Comparison of ENCODE assay signal across 25 mouse cellular contexts in the genomic region with DNA sequence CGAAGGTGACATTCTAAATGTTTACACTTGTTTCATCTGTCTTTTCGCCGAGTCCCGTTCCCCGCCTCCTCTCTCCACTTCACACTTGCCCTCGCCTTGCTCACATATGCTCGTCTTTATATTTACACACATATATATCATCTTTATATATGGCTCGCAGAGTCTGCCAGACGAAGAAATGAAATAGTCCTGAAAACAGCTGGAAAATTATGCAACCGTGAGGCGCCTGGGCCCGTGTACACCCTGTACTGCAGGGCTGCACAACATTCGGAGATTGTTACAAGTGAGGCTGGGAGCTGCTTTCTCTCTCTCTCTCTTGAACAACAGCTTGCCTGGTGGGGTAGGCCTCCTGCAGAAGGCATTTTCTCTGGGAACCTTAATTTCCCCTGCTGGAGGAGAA. TPM values are rescaled to one million over a fixed set of nuclear protein-coding genes. Genes with fewer than 3 reads are reported as not detected.
DNase-seq lines count a peak whose midpoint lies in the region; ATAC-seq and TF ChIP-seq lines count a peak whose summit lies in the region.
"Had no signal": no experiment of that assay in that cellular context is flagged by ENCODE, and none has a peak within 500 bp of the region (broad histone marks: within the 10 kb centered on the region; RNA-seq: fewer than 3 reads in every experiment).

No protein-coding gene starts in this region.

- H3K9me3 ChIP-seq in midbrain, embryonic 11.5 days (ENCODE audit: control insufficient read depth, low read length): no peaks in the 10 kb centered on the region
- no peaks in the 10 kb centered on the region for H3K9me3 ChIP-seq in midbrain, postnatal 0 days (ENCODE audit: low read length)
- H3K9me3 ChIP-seq: embryonic facial prominence, embryonic 15.5 days; heart, embryonic 12.5 days; hindbrain, embryonic 13.5 days; limb, embryonic 12.5 days; liver, embryonic 12.5 days; stomach, embryonic 15.5 days had no signal

- no peak for ATAC-seq in midbrain, embryonic 11.5 days (ENCODE audit: low FRiP score)
- no peak for ATAC-seq in midbrain, postnatal 0 days (ENCODE audit: low FRiP score)
- ATAC-seq in megakaryocyte-erythroid progenitor cell, adult 5-6 weeks (replicated peaks; ENCODE audit: low FRiP score, low TSS enrichment, poor library complexity, severe bottlenecking): no peak
- ATAC-seq: forebrain, embryonic 16.5 days; inflammation-experienced regulatory T-cells, adult 6 months; liver, embryonic 12.5 days; midbrain, embryonic 16.5 days had no signal

- no peak for DNase-seq in layer of hippocampus, adult 2 months (ENCODE audit: low spot score in 2 of 2)
- DNase-seq in layer of hippocampus, postnatal 10 days (ENCODE audit: low spot score in 2 of 2): no peak
- peak; percentile 33 for DNase-seq in midbrain, embryonic 11.5 days (ENCODE audit: low spot score, missing footprints)
- no peak for DNase-seq in midbrain, postnatal 0 days (ENCODE audit: low spot score)
- DNase-seq in left cerebral cortex, postnatal 25 days (ENCODE audit: low spot score in 2 of 2): peak; percentile 39 to 74
- DNase-seq in telencephalon, adult 2 months (ENCODE audit: low read depth, low spot score): peak; percentile 55
- no peak for DNase-seq in adrenal gland, adult 2 months
- DNase-seq: cerebellum, adult 2 months; cerebellum, postnatal 36 days; gastrocnemius, postnatal 10 days; heart, adult 11 months; heart, postnatal 14 days; lung, adult 2 months; thymus, adult 2 months had no signal

- no peak overlapping the region for H3K9ac ChIP-seq in midbrain, embryonic 11.5 days (ENCODE audit: low read length)
- H3K9ac ChIP-seq in midbrain, postnatal 0 days (replicated peaks; ENCODE audit: low read length, poor library complexity, severe bottlenecking): no peak overlapping the region
- H3K9ac ChIP-seq: embryonic facial prominence, embryonic 15.5 days; heart, embryonic 12.5 days; hindbrain, embryonic 13.5 days; limb, embryonic 12.5 days; liver, embryonic 12.5 days; stomach, embryonic 15.5 days had no signal

- WGBS in midbrain, embryonic 11.5 days: 94% methylated on average over 13 of the region's 13 CpGs
- 93% methylated on average over 13 of the region's 13 CpGs for WGBS in midbrain, postnatal 0 days

- intact Hi-C loops in left cerebral cortex, postnatal 25 days (cut with DNase I): no loop called here

- H3K4me1 ChIP-seq in midbrain, embryonic 11.5 days (ENCODE audit: control insufficient read depth, insufficient read depth, low read length): no peaks in the 10 kb centered on the region
- H3K4me1 ChIP-seq in midbrain, postnatal 0 days (ENCODE audit: insufficient read depth, low read length): no peaks in the 10 kb centered on the region
- H3K4me1 ChIP-seq: heart, embryonic 12.5 days; limb, embryonic 12.5 days; liver, embryonic 12.5 days; megakaryocyte, embryonic 14.5 days; stomach, embryonic 15.5 days had no signal

- no peak overlapping the region for H3K4me3 ChIP-seq in layer of hippocampus, adult 2 months
- H3K4me3 ChIP-seq in midbrain, embryonic 11.5 days (ENCODE audit: low read depth, low read length): no peak overlapping the region
- no peak overlapping the region for H3K4me3 ChIP-seq in midbrain, postnatal 0 days (ENCODE audit: low read depth, low read length)
- H3K4me3 ChIP-seq: embryonic facial prominence, embryonic 15.5 days; heart, embryonic 12.5 days; hindbrain, embryonic 13.5 days; limb, embryonic 12.5 days; liver, embryonic 12.5 days; megakaryocyte, embryonic 14.5 days; stomach, embryonic 15.5 days had no signal

- TF ChIP-seq CTCF in layer of hippocampus, adult 2 months (conservative IDR thresholded peaks at IDR 0.05): peak; percentile 44; the same call in 1 of the 2 replicates
- no peak for TF ChIP-seq CTCF in midbrain, postnatal 0 days (IDR thresholded peaks at IDR 0.05)

- H3K36me3 ChIP-seq in midbrain, embryonic 11.5 days (ENCODE audit: control insufficient read depth, insufficient read depth, low read length): no peaks in the 10 kb centered on the region
- H3K36me3 ChIP-seq in midbrain, postnatal 0 days (ENCODE audit: insufficient read depth, low read length): no peaks in the 10 kb centered on the region
- H3K36me3 ChIP-seq: embryonic facial prominence, embryonic 15.5 days; heart, embryonic 12.5 days; hindbrain, embryonic 13.5 days; limb, embryonic 12.5 days; liver, embryonic 12.5 days; stomach, embryonic 15.5 days had no signal

- peak overlapping the region; percentile 39; the same call in 1 of the 2 replicates for H3K27ac ChIP-seq in layer of hippocampus, adult 2 months
- H3K27ac ChIP-seq in midbrain, embryonic 11.5 days (ENCODE audit: low read depth, low read length): no peak overlapping the region
- no peak overlapping the region for H3K27ac ChIP-seq in midbrain, postnatal 0 days (ENCODE audit: low read depth, low read length)
- H3K27ac ChIP-seq: embryonic facial prominence, embryonic 15.5 days; hindbrain, embryonic 13.5 days; limb, embryonic 12.5 days; liver, embryonic 12.5 days; stomach, embryonic 15.5 days had no signal

- no peak overlapping the region for H3K4me2 ChIP-seq in midbrain, embryonic 11.5 days
- no peak overlapping the region for H3K4me2 ChIP-seq in midbrain, postnatal 0 days (ENCODE audit: low read depth, low read length, poor library complexity, severe bottlenecking)
- H3K4me2 ChIP-seq: embryonic facial prominence, embryonic 15.5 days; heart, embryonic 12.5 days; hindbrain, embryonic 13.5 days; limb, embryonic 12.5 days; liver, embryonic 12.5 days; stomach, embryonic 15.5 days had no signal

- no peaks in the 10 kb centered on the region for H3K27me3 ChIP-seq in midbrain, embryonic 11.5 days (ENCODE audit: control insufficient read depth, insufficient read depth, low read length)
- no peaks in the 10 kb centered on the region for H3K27me3 ChIP-seq in midbrain, postnatal 0 days (ENCODE audit: insufficient read depth, low read length)
- H3K27me3 ChIP-seq: embryonic facial prominence, embryonic 15.5 days; hindbrain, embryonic 13.5 days; stomach, embryonic 15.5 days had no signal

RNA-seq across cellular contexts. Expression of a gene that starts 10.8 kb away (rescaled TPM):
- 10 to 100 TPM; 14.5 to 15.4 TPM for total RNA-seq in layer of hippocampus, adult 2 months (2021)
- 1 to 10 TPM; 7.7 to 9.6 TPM for total RNA-seq in layer of hippocampus, postnatal 10 days (2021)
- polyA plus RNA-seq in midbrain, embryonic 11.5 days (2014; fragmentation: Nextera tagmentation; extraction: Ambion mirVana): 0.73 and 0.87 TPM in 2 replicates
- 12.7 and 17.9 TPM in 2 replicates for total RNA-seq in midbrain, postnatal 0 days (2014; rRNA removed)
- polyA plus RNA-seq in midbrain, postnatal 0 days (2015; fragmentation: Nextera tagmentation; extraction: Ambion mirVana): 4.5 and 4.9 TPM in 2 replicates
- total RNA-seq in left cerebral cortex, postnatal 25 days (2021): 10 to 100 TPM in 1 of 2 experiments, 1 to 10 TPM in 1; 9.7 to 12.4 TPM
- total RNA-seq in megakaryocyte-erythroid progenitor cell, adult 5-6 weeks (2014; fragmentation: Nextera tagmentation): not detected in 2 replicates
- not detected in 2 replicates for total RNA-seq in megakaryocyte-erythroid progenitor cell, adult 5-6 weeks (2017)
- total RNA-seq in adrenal gland, adult 2 months (2021): 1 to 10 TPM; 4.4 to 9.1 TPM
- polyA plus RNA-seq in adrenal gland, adult 2 months (2012; rRNA removed): 10.0 and 10.8 TPM in 2 replicates
- polyA plus RNA-seq: inflammation-experienced regulatory T-cells, adult 6 months had no signal

Comparison
In these comparisons a context has a peak if more than half of its experiments do, and no peak if none do; other contexts are left out.
1. DNase-seq: peak in midbrain, embryonic 11.5 days (single experiment), left cerebral cortex, postnatal 25 days (2 of 2) and telencephalon, adult 2 months (single experiment); none in layer of hippocampus, adult 2 months (0 of 2), layer of hippocampus, postnatal 10 days (0 of 2), midbrain, postnatal 0 days (single experiment) and adrenal gland, adult 2 months (single experiment).
2. RNA of a gene that starts 10.8 kb away (total RNA-seq): 14.5 to 15.4 TPM in layer of hippocampus, adult 2 months, 12.7 to 17.9 TPM in midbrain, postnatal 0 days, 9.7 to 12.4 TPM in left cerebral cortex, postnatal 25 days, 7.7 to 9.6 TPM in layer of hippocampus, postnatal 10 days and 4.4 to 9.1 TPM in adrenal gland, adult 2 months; not detected in megakaryocyte-erythroid progenitor cell, adult 5-6 weeks; every median in the first group is over 4 times any median in the second.